ENCODE assay signal across 11 mouse cellular contexts in genomic region chr4:138800134-138800744, GRCm38 (mm10). TPM values are rescaled to one million over a fixed set of nuclear protein-coding genes. Genes with fewer than 3 reads are reported as not detected.
DNase-seq lines count a peak whose midpoint lies in the region; ATAC-seq and TF ChIP-seq lines count a peak whose summit lies in the region.
"Had no signal": no experiment of that assay in that cellular context is flagged by ENCODE, and none has a peak within 500 bp of the region (broad histone marks: within the 10 kb centered on the region; RNA-seq: fewer than 3 reads in every experiment).

No protein-coding gene starts in this region.

- H3K79me2 ChIP-seq in liver, adult 2 months (ENCODE audit: control insufficient read depth, insufficient read depth, low read length): no peaks in the 10 kb centered on the region

- no peak overlapping the region for H3K27ac ChIP-seq in gastrocnemius, adult 2 months
- no peak overlapping the region for H3K27ac ChIP-seq in liver, adult 2 months (replicated peaks; ENCODE audit: insufficient read depth, low read depth, low read length)
- H3K27ac ChIP-seq in liver, embryonic 11.5 days (ENCODE audit: low read depth, low read length): no peak overlapping the region
- no peak overlapping the region for H3K27ac ChIP-seq in intestine, postnatal 0 days (ENCODE audit: low read depth, low read length)
- H3K27ac ChIP-seq in limb, embryonic 13.5 days: no peak overlapping the region
- H3K27ac ChIP-seq: liver, embryonic 12.5 days had no signal

- no peak for DNase-seq in gastrocnemius, adult 2 months
- no peak for DNase-seq in gastrocnemius, postnatal 25 days
- DNase-seq in liver, adult 2 months (ENCODE audit: extremely low read depth, low read depth, low spot score): peak; percentile 64
- no peak for DNase-seq in liver, embryonic 11.5 days (ENCODE audit: low spot score)
- no peak for DNase-seq in thymus, postnatal 4 days
- DNase-seq: retina, postnatal 1 day had no signal

- H3K36me3 ChIP-seq in liver, adult 2 months (ENCODE audit: control insufficient read depth, insufficient read depth, low read length): no peaks in the 10 kb centered on the region
- no peaks in the 10 kb centered on the region for H3K36me3 ChIP-seq in liver, embryonic 11.5 days (ENCODE audit: control insufficient read depth, insufficient read depth, low read length)
- no peaks in the 10 kb centered on the region for H3K36me3 ChIP-seq in intestine, postnatal 0 days (ENCODE audit: control insufficient read depth, insufficient read depth)
- no peaks in the 10 kb centered on the region for H3K36me3 ChIP-seq in limb, embryonic 13.5 days
- H3K36me3 ChIP-seq: liver, embryonic 12.5 days had no signal

- H3K27me3 ChIP-seq in liver, adult 2 months (ENCODE audit: control insufficient read depth, insufficient read depth, low read length): no peaks in the 10 kb centered on the region
- no peaks in the 10 kb centered on the region for H3K27me3 ChIP-seq in liver, embryonic 11.5 days (replicated peaks; ENCODE audit: control insufficient read depth, insufficient read depth, low read length)
- H3K27me3 ChIP-seq in intestine, postnatal 0 days (replicated peaks; ENCODE audit: control insufficient read depth, insufficient read depth, low read length): no peaks in the 10 kb centered on the region
- H3K27me3 ChIP-seq in limb, embryonic 13.5 days: peaks cover 4% of the 10 kb centered on the region; the same call in 1 of the 2 replicates

- H3K4me3 ChIP-seq in gastrocnemius, adult 2 months: peak overlapping the region; percentile 40
- no peak overlapping the region for H3K4me3 ChIP-seq in liver, adult 2 months (ENCODE audit: insufficient read depth, low read depth, low read length)
- no peak overlapping the region for H3K4me3 ChIP-seq in liver, embryonic 11.5 days (ENCODE audit: low read depth, low read length)
- no peak overlapping the region for H3K4me3 ChIP-seq in intestine, postnatal 0 days (ENCODE audit: low read depth, low read length)
- H3K4me3 ChIP-seq in limb, embryonic 13.5 days: no peak overlapping the region
- H3K4me3 ChIP-seq: liver, embryonic 12.5 days had no signal

- intact Hi-C loops in gastrocnemius, adult 2 months (cut with DNase I): no loop called here

- TF ChIP-seq POLR2A in liver, adult 2 months (IDR thresholded peaks at IDR 0.05; ENCODE audit: extremely low read depth, insufficient read depth, low read length): no peak

- WGBS in liver, adult 2 months: 38% methylated on average over 12 of the region's 12 CpGs
- 82% methylated on average over 12 of the region's 12 CpGs for WGBS in liver, embryonic 11.5 days
- 61% methylated on average over 12 of the region's 12 CpGs for WGBS in intestine, postnatal 0 days
- 61% methylated on average over 12 of the region's 12 CpGs for WGBS in limb, embryonic 13.5 days

- no peak overlapping the region for H3K9ac ChIP-seq in liver, adult 2 months (ENCODE audit: low read depth, low read length)
- no peak overlapping the region for H3K9ac ChIP-seq in liver, embryonic 11.5 days (ENCODE audit: low read depth, low read length)
- H3K9ac ChIP-seq in intestine, postnatal 0 days (ENCODE audit: low read depth, low read length): no peak overlapping the region
- H3K9ac ChIP-seq in limb, embryonic 13.5 days: no peak overlapping the region
- H3K9ac ChIP-seq: liver, embryonic 12.5 days had no signal

- H3K4me1 ChIP-seq in liver, adult 2 months (ENCODE audit: control insufficient read depth, insufficient read depth, low read length): peaks cover 2% of the 10 kb centered on the region; the same call in 1 of the 2 replicates
- no peaks in the 10 kb centered on the region for H3K4me1 ChIP-seq in liver, embryonic 11.5 days (replicated peaks; ENCODE audit: control insufficient read depth, insufficient read depth, low read length)
- no peaks in the 10 kb centered on the region for H3K4me1 ChIP-seq in intestine, postnatal 0 days (replicated peaks; ENCODE audit: control insufficient read depth, insufficient read depth, low read length)
- peaks cover 22% of the 10 kb centered on the region for H3K4me1 ChIP-seq in limb, embryonic 13.5 days
- H3K4me1 ChIP-seq: liver, embryonic 12.5 days had no signal

- TF ChIP-seq CTCF in gastrocnemius, adult 2 months (IDR thresholded peaks at IDR 0.05): no peak
- TF ChIP-seq CTCF in liver, adult 2 months (IDR thresholded peaks at IDR 0.05; ENCODE audit: low read depth, low read length): no peak
- TF ChIP-seq CTCF in intestine, postnatal 0 days (IDR thresholded peaks at IDR 0.05; ENCODE audit: low read depth): no peak

- ATAC-seq in liver, embryonic 11.5 days (replicated peaks; ENCODE audit: low FRiP score): no peak
- ATAC-seq in intestine, postnatal 0 days: no peak
- peak; percentile 75; the same call in 1 of the 2 replicates for ATAC-seq in limb, embryonic 13.5 days (ENCODE audit: low FRiP score, low read depth)
- ATAC-seq in frontal cortex, adult (ENCODE audit: low TSS enrichment): no peak
- ATAC-seq: liver, embryonic 12.5 days had no signal

- H3K4me2 ChIP-seq in liver, embryonic 11.5 days: no peak overlapping the region
- H3K4me2 ChIP-seq in intestine, postnatal 0 days (replicated peaks; ENCODE audit: low read depth): 0 out of 2 replicates have a peak overlapping the region, but pooled peaks have one; percentile 6
- H3K4me2 ChIP-seq in limb, embryonic 13.5 days (replicated peaks): no peak overlapping the region
- H3K4me2 ChIP-seq: liver, embryonic 12.5 days had no signal

- no peaks in the 10 kb centered on the region for H3K9me3 ChIP-seq in liver, embryonic 11.5 days (ENCODE audit: control insufficient read depth, low read length)
- peaks cover 2% of the 10 kb centered on the region; the same call in 1 of the 2 replicates for H3K9me3 ChIP-seq in intestine, postnatal 0 days (ENCODE audit: control insufficient read depth)
- H3K9me3 ChIP-seq in limb, embryonic 13.5 days: no peaks in the 10 kb centered on the region
- H3K9me3 ChIP-seq: liver, embryonic 12.5 days had no signal

RNA-seq across cellular contexts. Expression of gene Pla2g2d, which starts 24.7 kb away (rescaled TPM):
- under 1 TPM in 1 of 2 experiments, not detected in 1; 0.28 TPM for total RNA-seq in gastrocnemius, adult 2 months (2021)
- under 1 TPM in 1 of 2 experiments, not detected in 1; 0.29 TPM for total RNA-seq in gastrocnemius, postnatal 25 days (2021)
- not detected in 2 replicates for total RNA-seq in liver, adult 2 months (2014; rRNA removed)
- not detected in 2 replicates for polyA plus RNA-seq in liver, adult 2 months (2012; rRNA removed)
- 0.25 TPM in 1 of 2 replicates, not detected in the other for polyA plus RNA-seq in liver, embryonic 11.5 days (2014; fragmentation: Nextera tagmentation; extraction: Ambion mirVana)
- 1.5 and 2.3 TPM in 2 replicates for polyA plus RNA-seq in intestine, postnatal 0 days (2015; fragmentation: Nextera tagmentation; extraction: Ambion mirVana)
- polyA plus RNA-seq in limb, embryonic 13.5 days (2015; fragmentation: Nextera tagmentation; extraction: Ambion mirVana): 0.13 and 0.14 TPM in 2 replicates

RNA-seq across cellular contexts. Expression of gene Pla2g2f, which starts 42.8 kb away (rescaled TPM):
- total RNA-seq in gastrocnemius, adult 2 months (2021): not detected
- not detected for total RNA-seq in gastrocnemius, postnatal 25 days (2021)
- total RNA-seq in liver, adult 2 months (2014; rRNA removed): 0.13 TPM in 1 of 2 replicates, not detected in the other
- polyA plus RNA-seq in liver, adult 2 months (2012; rRNA removed): not detected in 2 replicates
- not detected in 2 replicates for polyA plus RNA-seq in liver, embryonic 11.5 days (2014; fragmentation: Nextera tagmentation; extraction: Ambion mirVana)
- polyA plus RNA-seq in intestine, postnatal 0 days (2015; fragmentation: Nextera tagmentation; extraction: Ambion mirVana): 0.46 and 0.64 TPM in 2 replicates
- 0.74 and 1.0 TPM in 2 replicates for polyA plus RNA-seq in limb, embryonic 13.5 days (2015; fragmentation: Nextera tagmentation; extraction: Ambion mirVana)
- polyA plus RNA-seq: embryonic facial prominence, embryonic 11.5 days; liver, embryonic 12.5 days had no signal
